Comparison of ENCODE assay signal across 8 mouse cellular contexts in genomic region chr15:27905341-27905740, GRCm38 (mm10).
A peak's percentile ranks its signal among the peaks of the same experiment; 100 is the strongest.
DNase-seq lines count a peak whose midpoint lies in the region; ATAC-seq lines count a peak whose summit lies in the region.

No protein-coding gene starts in this region.

- intact Hi-C loops in left cerebral cortex, postnatal 4 days (cut with DNase I), result no loop called here

- no peak for ATAC-seq in CD4-positive, CD25-positive, alpha-beta regulatory T cell, adult 4 months

- DNase-seq in layer of hippocampus, adult 11-12 months (ENCODE audit: low spot score), result peak; percentile 73
- no peak for DNase-seq in layer of hippocampus, adult 9-10 months (ENCODE audit: low spot score)
- DNase-seq in R1 (ENCODE audit: low read depth, low spot score), result peak; percentile 89
- peak; percentile 61 for DNase-seq in embryo, embryonic 9.5 days (ENCODE audit: extremely low spot score)
- DNase-seq in heart, postnatal 4 days, result peak; percentile 78
- DNase-seq in left cerebral cortex, postnatal 4 days, result peak; percentile 55
- DNase-seq in retina, postnatal 7 days (ENCODE audit: low read depth, low spot score), result peak; percentile 42
